Mouse (Mus musculus): Measurements from ENCODE around the gene Gal3st2b. TPM values are rescaled to one million over a fixed set of nuclear protein-coding genes. Genes with fewer than 3 reads are reported as not detected.
"Not testable (repeated sequence)": the region's sequence is repeated elsewhere in the genome, so short reads cannot be mapped to it uniquely, and the experiment has no call there.

Gal3st2b gene
- total RNA-seq (2021), result under 1 TPM; 0.38 to 0.47 TPM

DNA sequence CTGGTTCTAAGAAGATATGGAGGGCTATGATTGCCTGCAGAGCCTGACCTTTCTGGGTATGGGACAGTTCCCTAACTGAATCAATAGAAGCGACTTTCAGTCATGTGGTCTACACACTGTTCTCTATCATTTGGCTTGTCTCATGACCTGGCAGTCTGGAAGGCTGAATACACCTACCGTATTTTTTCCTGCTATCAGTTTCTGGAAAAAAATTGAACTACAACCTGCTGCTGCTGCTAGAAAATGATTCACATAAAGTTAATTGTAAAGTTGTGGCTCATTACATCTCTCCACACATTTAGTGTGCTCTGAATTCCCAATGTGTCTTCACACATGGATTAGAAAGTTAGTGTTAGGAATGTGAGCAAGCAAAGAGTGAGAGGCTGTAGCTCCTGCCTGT lies at the start of gene Gal3st2b:
TSS of gene Gal3st2b (plus strand) at position 301 of the 400 bp plus-strand sequence.
- not testable (repeated sequence) for DNase-seq (ENCODE audit: extremely low spot score in 1 of 2, low spot score in 1 of 2)

DNA sequence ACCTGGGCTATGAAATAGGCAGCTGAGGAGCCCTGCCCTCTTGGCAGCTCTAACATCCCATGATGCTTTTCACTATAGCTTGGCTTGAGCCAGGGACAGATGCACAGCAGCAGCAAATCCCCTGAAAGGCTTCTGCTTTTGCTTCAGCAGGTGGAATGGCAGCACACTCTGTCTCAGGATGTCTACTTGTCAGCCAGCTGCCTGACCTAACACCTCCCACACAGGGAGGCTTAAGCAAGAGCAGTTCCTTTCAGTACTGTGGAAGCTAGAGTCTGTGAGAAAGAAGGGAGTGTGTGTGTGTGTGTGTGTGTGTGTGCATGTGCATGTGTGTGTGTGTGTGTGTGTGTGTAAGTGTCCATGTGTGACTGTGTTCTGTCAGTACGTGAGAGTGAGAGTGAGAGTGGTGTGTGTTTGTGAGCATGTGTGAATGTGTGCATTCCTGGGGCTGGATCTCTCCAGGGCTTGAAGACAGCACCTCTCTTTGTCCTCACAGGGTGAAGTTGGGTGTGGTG lies 46.5 kb upstream of the Gal3st2b start:
- DNase-seq (ENCODE audit: extremely low spot score in 1 of 2, low spot score in 1 of 2), result not testable (repeated sequence)

DNA sequence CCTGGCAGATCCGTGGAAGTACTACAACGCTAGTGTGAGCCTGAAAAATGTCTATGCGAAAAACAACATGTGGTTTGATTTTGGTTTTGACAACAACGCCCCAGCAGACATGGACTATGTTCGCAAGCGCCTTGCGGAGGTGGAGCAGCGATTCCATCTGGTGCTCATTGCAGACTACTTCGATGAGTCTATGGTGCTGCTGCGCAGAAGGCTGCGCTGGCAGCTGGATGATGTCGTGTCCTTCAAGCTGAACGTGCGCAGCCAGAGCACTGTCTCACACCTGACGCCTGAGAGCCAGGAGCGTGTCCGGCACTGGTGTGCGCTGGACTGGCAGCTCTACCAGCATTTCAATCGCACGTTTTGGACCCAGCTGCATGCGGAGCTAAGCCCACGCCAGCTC lies 43.7 kb upstream of the Gal3st2b start:
- not testable (repeated sequence) for DNase-seq (ENCODE audit: extremely low spot score in 1 of 2, low spot score in 1 of 2)

DNA sequence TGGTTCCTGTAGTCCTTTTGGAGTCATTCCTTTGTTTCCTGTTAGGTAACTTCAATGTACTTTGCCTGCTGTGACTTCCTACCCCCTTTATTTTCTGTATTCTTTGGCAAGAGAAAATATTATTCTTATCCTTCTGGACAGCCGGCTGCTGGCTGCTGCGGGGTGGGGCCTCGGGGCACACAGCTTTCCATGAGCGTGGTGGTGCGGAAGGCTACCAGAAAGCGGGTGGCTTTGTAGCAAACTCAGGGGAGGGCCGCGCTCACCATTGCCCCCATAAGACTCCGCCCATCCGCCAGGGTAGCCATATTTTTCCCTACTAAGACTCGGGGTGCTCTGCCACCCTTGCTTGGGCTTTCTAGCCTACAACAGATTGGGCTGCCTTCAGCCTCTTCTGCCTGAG lies 36.3 kb upstream of the Gal3st2b start:
- not testable (repeated sequence) for DNase-seq (ENCODE audit: extremely low spot score in 1 of 2, low spot score in 1 of 2)

DNA sequence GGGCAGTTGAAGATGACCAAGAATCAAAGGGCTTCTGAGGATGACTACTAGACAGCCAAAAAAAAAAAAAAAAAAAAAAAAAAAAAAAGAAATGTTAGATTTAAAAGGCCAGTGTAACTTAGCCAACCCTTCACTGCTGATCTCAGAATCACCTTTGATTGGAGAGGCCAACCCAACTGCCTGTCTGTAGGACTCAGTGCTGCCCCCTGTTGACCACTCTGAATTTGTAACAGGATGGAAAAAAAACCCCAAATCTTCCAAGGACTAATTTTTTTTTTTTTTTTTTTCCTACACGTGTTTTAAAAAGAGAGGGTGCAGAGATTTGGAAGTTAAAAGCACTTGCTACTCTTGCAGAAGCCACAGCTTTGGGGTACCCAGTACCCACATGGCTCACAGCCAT lies 27.2 kb upstream of the Gal3st2b start:
- not testable (repeated sequence) for DNase-seq (ENCODE audit: extremely low spot score in 1 of 2, low spot score in 1 of 2)

DNA sequence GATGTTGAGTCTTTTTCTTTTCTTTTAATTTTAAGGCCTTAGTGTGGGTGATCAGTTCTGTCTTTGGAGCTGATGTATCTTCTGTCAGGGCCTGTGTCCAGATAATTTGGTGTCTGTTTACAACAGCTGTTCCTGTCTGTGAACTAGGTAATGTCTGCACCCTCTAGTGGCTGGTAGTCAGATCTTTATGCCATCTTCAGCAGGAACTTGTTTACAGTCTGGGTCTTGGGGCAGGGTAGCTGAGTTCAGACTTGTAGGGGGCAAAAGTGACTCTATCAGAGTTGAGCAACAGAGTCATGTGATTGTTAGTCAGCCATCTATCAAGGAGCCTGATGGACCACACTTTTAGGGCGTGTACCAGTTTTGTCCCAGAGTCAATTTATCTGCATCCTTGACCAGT lies 20.7 kb upstream of the Gal3st2b start:
- DNase-seq (ENCODE audit: extremely low spot score in 1 of 2, low spot score in 1 of 2), result not testable (repeated sequence)

DNA sequence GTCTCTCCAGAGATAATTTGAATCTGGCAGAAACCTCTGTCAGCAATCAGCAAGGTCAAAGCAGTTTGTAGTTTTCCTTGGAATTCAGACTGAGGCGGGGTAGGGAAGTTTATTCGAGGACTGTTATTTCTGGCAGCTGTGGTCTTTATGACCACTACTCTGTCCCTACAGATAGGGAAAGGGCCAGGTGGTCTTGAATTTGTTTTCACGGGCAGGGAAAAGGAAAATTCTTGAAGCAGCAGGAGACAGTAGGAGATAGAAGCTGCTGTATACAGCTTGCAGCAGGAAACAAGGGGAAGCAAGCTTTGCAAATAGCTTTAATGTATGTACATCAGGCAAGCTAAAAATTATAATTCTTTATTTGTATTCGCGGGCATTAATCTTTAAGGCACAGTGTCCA lies 16.8 kb upstream of the Gal3st2b start:
- not testable (repeated sequence) for DNase-seq (ENCODE audit: extremely low spot score in 1 of 2, low spot score in 1 of 2)

DNA sequence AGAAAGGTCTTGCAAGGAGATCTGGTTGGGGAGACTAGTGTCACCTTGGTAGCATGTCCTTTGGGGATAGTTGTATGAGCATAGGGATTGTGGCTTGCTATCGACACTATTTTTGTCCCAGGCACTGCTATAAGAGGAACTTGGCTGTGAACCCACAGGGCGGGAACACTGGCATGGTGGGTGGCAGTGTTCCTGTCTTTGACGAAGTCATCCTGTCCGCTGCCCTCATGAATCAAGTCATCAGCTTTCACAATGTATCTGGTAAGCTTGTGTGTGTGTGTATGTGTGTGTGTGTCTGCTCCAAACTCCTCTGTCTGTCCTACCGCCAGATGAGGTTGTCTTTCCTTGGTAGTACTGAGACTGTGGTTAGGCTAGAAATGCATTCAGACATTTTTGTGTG lies 11.4 kb upstream of the Gal3st2b start:
- not testable (repeated sequence) for DNase-seq (ENCODE audit: extremely low spot score in 1 of 2, low spot score in 1 of 2)

DNA sequence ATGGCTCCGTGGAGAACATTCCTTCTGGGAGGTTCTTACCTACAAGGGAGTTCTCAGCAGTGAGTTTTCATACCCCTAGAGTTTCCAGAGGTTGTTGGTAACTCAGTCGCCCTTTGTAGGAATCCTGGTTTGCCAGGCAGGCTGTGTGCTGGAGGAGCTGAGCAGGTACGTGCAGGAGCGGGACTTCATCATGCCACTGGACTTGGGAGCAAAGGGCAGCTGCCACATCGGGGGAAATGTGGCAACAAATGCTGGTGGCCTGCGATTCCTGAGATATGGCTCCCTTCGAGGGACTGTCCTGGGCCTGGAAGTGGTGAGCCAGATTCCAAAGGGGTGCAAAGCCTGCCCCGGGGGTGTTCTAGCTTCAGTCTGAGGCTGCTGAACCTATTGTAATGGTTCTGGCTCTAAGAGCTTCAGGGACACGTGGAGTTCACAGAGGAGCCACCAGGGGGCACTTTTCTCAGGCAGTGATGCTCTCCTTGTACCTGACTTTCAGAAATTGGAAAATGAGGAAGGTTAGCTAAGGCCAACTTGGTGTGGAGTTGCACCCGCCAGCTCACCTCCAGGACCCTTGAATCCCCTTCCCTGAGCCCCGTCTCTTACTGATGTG lies 9.0 kb upstream of the Gal3st2b start:
- DNase-seq (ENCODE audit: extremely low spot score in 1 of 2, low spot score in 1 of 2), result not testable (repeated sequence)

DNA sequence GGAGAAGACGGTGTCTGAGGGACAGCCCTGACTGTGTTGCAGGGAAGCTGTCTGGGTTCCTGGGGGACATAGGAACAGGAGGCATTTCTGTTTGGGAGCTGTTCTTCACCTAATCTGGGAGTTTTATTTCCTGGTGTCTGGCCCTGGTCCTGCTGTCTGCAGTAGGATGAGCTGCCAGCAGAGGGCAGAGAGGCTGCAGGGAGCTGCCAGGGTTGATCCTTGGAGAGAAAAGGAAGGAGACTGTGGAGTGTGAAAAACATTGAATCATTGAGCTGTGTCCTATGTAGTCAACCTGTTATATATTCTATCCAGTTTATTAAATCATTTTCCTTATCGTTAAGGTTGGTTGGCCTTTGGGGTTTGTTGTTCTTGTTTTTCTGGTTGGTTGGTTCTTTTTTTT lies 6.2 kb upstream of the Gal3st2b start:
- DNase-seq (ENCODE audit: extremely low spot score in 1 of 2, low spot score in 1 of 2), result not testable (repeated sequence)

DNA sequence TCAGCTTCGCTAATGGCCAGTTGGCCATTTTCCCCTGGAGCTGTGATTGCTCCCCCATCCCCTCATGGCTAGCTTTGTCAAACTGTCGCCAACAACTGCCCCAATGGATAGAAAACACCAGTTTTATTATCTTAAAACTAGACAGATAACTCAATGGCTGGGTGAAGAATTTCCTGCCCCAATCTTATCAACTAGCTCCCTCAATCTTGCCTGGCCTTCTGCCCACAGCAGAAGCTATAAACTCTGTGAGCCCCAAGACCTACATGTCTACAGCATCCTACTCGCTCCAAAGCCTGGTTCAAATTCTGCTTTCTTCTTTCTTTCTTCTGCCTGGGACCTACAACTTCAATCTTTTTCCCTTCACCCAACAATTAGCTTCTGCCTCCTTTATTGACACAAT lies 951 bp upstream of the Gal3st2b start:
- DNase-seq (ENCODE audit: extremely low spot score in 1 of 2, low spot score in 1 of 2), result not testable (repeated sequence)

DNA sequence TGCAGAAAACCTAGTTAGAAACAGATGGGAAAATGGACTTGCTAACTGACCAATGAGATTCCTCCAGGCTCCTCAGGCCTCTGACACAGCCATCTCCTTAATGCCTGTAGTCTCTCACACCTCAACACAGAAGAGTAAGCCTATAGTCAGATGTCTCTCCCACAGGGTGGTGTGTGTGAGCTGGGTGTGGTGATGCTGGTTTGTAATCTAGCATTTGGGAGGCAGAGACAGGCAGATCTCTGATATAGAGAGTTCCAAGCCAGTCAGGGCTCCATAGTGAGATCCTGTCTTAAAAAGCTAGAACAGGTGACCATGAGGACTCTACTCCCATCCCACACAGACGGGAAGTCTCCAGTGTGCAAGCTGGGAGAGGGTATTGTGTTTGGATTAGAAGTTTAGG lies 664 bp downstream of the Gal3st2b start:
- not testable (repeated sequence) for DNase-seq (ENCODE audit: extremely low spot score in 1 of 2, low spot score in 1 of 2)

DNA sequence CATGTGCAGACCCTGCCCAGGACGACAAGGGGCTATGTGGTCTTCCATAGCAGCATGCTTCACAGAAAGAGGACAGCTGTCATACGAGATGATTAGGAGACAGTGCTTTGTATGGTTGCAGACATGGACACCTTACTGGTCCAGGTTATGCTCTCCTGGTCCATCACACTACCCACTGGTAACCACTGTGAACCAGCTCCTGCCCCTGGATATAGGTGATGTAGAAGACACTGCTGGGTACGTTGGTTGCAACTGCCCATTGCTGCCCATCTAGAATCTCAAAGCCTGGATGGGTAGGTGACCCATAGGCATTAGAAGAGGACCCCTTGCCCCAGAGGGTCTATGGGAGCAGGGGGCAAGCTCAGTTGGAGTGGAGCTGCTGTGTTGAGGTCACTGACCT lies 1.2 kb downstream of the Gal3st2b start:
- DNase-seq (ENCODE audit: extremely low spot score in 1 of 2, low spot score in 1 of 2), result not testable (repeated sequence)

DNA sequence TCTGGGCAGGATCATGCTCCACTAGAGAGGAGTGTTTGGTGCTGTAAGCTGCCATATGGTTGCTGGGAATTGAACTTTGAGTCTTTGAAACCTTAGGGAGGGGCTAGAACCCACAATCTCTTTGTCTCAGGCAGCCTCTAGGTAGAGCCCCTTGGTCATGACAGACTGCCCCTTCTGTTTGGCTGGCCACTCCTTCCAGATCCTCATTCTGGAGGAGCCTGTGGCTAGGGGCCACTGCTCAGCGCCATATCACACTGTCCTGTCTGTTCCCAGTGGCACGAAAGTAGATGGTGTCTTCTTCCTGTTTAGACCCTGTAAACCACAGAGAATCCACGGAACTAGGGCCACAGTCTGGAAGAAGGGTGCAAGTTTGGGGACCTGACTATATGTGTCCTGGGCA lies 4.5 kb downstream of the Gal3st2b start:
- DNase-seq (ENCODE audit: extremely low spot score in 1 of 2, low spot score in 1 of 2), result not testable (repeated sequence)

DNA sequence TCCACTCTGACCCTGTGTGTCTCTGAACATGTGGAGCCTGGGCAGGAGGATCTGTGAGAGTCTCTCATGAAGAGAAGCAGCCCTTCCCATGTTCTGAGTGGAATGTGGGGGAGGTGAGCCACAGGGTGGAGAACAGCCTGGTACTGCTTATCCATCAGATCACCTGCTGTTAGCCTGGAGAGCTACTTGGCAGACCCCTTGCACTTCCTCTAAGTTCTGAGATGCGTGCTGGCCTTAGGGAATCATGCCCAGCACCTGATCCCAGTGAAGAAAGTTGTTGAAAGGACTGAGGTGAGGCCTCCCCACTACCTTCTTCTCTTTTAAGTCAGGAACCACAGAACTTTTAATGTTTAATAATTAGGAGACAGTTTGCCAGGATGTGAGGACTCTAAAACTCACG lies 5.0 kb downstream of the Gal3st2b start:
- not testable (repeated sequence) for DNase-seq (ENCODE audit: extremely low spot score in 1 of 2, low spot score in 1 of 2)

DNA sequence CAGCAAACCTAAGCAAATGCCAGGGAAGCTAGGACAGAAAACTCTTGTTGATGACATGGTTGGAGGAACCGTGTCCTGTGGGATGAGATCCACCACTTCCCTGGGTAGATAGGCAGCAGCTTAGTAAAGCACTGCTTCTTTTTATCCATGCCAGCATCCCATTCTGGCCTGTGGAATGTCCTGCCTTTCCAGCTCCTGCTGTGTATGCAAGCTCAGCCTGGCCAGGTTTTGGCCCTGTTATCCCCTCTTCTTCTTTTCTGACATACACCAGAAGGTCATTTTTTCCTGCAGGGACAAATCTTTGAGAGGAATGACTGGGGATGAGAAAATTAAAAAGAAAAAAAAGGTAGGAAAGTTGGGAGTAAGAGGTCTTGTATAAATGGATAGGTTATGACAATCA lies 17.3 kb downstream of the Gal3st2b start:
- DNase-seq (ENCODE audit: extremely low spot score in 1 of 2, low spot score in 1 of 2), result not testable (repeated sequence)

DNA sequence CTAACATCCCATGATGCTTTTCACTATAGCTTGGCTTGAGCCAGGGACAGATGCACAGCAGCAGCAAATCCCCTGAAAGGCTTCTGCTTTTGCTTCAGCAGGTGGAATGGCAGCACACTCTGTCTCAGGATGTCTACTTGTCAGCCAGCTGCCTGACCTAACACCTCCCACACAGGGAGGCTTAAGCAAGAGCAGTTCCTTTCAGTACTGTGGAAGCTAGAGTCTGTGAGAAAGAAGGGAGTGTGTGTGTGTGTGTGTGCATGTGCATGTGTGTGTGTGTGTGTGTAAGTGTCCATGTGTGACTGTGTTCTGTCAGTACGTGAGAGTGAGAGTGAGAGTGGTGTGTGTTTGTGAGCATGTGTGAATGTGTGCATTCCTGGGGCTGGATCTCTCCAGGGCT lies 19.7 kb downstream of the Gal3st2b start:
- DNase-seq (ENCODE audit: extremely low spot score in 1 of 2, low spot score in 1 of 2), result not testable (repeated sequence)

DNA sequence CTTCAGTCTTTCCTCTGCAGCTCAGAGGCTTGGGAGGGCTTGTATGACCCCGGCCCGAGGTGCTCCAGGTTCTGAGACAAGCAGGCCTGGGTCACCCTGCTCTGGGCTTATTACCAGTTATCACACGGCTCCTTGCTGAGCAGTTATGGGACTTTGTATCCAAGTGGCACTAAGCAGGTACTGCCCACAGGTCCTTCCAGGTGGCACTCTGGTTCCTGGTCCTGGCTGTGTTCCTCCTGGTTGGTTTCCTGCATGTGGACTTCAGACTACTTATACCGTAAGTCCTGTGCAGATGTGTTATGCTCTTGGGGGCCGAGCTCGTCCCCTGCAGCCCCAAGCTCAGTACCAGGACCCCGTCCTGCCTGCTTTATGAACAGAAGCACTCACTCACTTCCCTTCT lies 20.3 kb downstream of the Gal3st2b start:
- not testable (repeated sequence) for DNase-seq (ENCODE audit: extremely low spot score in 1 of 2, low spot score in 1 of 2)

DNA sequence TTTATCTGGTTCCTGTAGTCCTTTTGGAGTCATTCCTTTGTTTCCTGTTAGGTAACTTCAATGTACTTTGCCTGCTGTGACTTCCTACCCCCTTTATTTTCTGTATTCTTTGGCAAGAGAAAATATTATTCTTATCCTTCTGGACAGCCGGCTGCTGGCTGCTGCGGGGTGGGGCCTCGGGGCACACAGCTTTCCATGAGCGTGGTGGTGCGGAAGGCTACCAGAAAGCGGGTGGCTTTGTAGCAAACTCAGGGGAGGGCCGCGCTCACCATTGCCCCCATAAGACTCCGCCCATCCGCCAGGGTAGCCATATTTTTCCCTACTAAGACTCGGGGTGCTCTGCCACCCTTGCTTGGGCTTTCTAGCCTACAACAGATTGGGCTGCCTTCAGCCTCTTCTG lies 31.0 kb downstream of the Gal3st2b start:
- not testable (repeated sequence) for DNase-seq (ENCODE audit: extremely low spot score in 1 of 2, low spot score in 1 of 2)

DNA sequence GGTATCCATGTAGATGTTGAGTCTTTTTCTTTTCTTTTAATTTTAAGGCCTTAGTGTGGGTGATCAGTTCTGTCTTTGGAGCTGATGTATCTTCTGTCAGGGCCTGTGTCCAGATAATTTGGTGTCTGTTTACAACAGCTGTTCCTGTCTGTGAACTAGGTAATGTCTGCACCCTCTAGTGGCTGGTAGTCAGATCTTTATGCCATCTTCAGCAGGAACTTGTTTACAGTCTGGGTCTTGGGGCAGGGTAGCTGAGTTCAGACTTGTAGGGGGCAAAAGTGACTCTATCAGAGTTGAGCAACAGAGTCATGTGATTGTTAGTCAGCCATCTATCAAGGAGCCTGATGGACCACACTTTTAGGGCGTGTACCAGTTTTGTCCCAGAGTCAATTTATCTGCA lies 48.4 kb downstream of the Gal3st2b start:
- not testable (repeated sequence) for DNase-seq (ENCODE audit: extremely low spot score in 1 of 2, low spot score in 1 of 2)

DNA sequence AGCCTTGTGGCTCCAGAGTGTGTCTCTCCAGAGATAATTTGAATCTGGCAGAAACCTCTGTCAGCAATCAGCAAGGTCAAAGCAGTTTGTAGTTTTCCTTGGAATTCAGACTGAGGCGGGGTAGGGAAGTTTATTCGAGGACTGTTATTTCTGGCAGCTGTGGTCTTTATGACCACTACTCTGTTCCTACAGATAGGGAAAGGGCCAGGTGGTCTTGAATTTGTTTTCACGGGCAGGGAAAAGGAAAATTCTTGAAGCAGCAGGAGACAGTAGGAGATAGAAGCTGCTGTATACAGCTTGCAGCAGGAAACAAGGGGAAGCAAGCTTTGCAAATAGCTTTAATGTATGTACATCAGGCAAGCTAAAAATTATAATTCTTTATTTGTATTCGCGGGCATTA lies 52.3 kb downstream of the Gal3st2b start:
- not testable (repeated sequence) for DNase-seq (ENCODE audit: extremely low spot score in 1 of 2, low spot score in 1 of 2)

DNA sequence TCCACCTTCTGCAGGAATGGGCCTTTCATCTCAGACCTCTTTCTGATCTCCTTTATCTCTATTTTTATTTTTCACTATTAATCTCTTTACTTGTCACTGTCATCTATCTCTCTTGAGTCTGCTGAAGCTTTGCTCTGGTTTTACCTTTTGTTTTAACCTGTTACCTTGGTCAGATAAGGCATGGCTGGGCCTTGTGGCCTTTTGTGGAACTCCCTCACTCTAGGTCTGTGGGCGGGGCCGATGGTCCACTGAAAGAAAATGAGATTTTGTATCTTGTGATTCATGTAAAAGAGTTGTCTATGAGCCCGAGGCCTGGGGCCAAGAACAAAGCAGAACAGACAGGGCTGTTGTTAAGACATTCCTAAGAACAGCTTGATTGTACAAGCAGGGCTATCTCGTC lies 52.7 kb downstream of the Gal3st2b start:
- DNase-seq (ENCODE audit: extremely low spot score in 1 of 2, low spot score in 1 of 2), result not testable (repeated sequence)

All from layer of hippocampus, postnatal 25 days (tissue).